Mouse (Mus musculus) limb, embryonic 11.5 days (tissue): ENCODE measurements around the gene Resp18. TPM values are rescaled to one million over a fixed set of nuclear protein-coding genes. Genes with fewer than 3 reads are reported as not detected.

Experiments used
- ATAC-seq: fragments of 200-750 bp; cut with Nextera tagmentation; 2 replicates; pipeline ENCODE4 v1.8.0; 2017; ENCODE audit warnings: low read depth; ENCODE audit not compliant: insufficient number of reproducible peaks, low FRiP score, low TSS enrichment
- DNase-seq: peaks from one replicate; pipeline ENCODE4 v3.0.0-alpha.2; 2015; ENCODE audit warnings: low spot score
- H3K27ac ChIP-seq: fragments of 300-500 bp; sonication (generic); replicated peaks from 2 replicates; pipeline ENCODE4 v1.5.1; 2014; ENCODE audit warnings: low read depth, mild to moderate bottlenecking, low read length
- H3K27me3 ChIP-seq: fragments of 300-500 bp; sonication (generic); 2 replicates; pipeline ENCODE4 v1.6.1; 2014; ENCODE audit warnings: mild to moderate bottlenecking, low read length, mixed read lengths; ENCODE audit not compliant: control insufficient read depth, insufficient read depth
- H3K36me3 ChIP-seq: fragments of 300-500 bp; sonication (generic); 2 replicates; pipeline ENCODE4 v1.6.1; 2014; ENCODE audit warnings: mild to moderate bottlenecking, low read length, moderate library complexity, mixed read lengths; ENCODE audit not compliant: control insufficient read depth, insufficient read depth
- H3K4me1 ChIP-seq: fragments of 300-500 bp; sonication (generic); 2 replicates; pipeline ENCODE4 v1.6.1; 2014; ENCODE audit warnings: low read length, mixed read lengths; ENCODE audit not compliant: control insufficient read depth, insufficient read depth
- H3K4me2 ChIP-seq: fragments of 300-500 bp; sonication (generic); 2 replicates; pipeline ENCODE4 v1.6.1; 2014; ENCODE audit warnings: low read depth, mild to moderate bottlenecking, moderate library complexity; ENCODE audit not compliant: severe bottlenecking
- H3K4me3 ChIP-seq: fragments of 300-500 bp; sonication (generic); 2 replicates; pipeline ENCODE4 v1.5.1; 2014; ENCODE audit warnings: low read depth, low read length
- H3K9ac ChIP-seq: fragments of 300-500 bp; sonication (generic); 2 replicates; pipeline ENCODE4 v1.6.1; 2014; ENCODE audit warnings: mild to moderate bottlenecking, low read length
- H3K9me3 ChIP-seq: fragments of 300-500 bp; sonication (generic); 2 replicates; pipeline ENCODE4 v1.6.1; 2016; ENCODE audit warnings: low read length; ENCODE audit not compliant: control insufficient read depth
- WGBS: fragments of 180-500 bp; shearing (Covaris S2); extraction: QIAGEN DNeasy Blood & Tissue Kit; methylation state at CpG from one replicate; pipeline ENCODE4 v1.1.7; 2014; 5-methylcytosine and 5-hydroxymethylcytosine counted together
- polyA plus RNA-seq: library from polyadenylated mRNA; unstranded; fragments of >200 nt; fragmentation: Nextera tagmentation; extraction: Ambion mirVana; gene quantifications from 2 replicates; pipeline ENCODE4 v1.2.1, GENCODE M21; 2014

The Resp18 gene
- polyA plus RNA-seq, 1 experiment from 2014 or later, result not detected

DNA sequence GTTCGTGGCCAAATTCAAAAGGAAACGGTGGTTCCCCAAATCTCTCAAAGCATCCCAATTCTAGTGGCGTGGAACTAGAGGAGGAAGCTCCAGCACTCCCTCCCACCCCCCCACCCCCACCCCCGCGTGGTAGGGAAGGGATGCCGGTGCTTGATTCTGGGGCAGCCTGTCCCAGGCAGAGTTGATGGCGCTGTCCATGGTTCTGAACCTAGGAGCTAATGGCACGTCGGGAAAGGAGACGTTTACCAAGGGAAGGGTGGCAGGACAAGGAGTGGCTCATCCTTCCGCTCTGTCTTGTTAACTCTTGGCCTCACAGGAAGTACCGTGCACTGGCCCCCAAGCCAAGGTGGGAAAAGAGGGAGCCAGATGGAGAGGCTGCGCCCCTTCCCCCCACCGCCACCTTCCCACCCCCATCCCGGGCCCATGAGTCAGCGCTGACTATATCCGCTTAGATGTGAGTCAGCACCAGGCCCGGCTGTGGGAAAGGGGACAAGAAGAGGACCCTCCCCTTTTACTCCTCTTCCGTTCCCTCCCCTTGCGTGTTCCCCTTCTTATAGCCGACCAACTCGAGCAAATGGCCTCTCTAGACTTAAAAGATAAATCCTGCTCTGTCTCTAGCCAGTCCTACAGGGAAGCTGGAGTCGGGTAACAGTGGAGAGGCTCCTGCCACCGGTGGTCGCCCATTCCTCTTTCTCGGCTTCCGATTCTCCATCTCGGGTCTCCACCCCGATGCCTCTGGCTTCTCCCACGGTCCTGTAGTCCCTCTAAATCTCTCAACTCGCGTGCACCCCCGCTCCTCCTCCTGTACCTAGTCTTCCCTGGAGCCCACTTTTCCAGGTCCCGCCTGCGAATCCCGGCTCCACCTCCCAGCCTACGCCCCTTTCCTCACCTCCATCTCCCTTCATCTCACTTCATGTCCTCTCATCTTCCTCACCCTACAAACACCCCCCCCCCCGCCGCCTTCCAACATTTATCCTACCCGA is 15.0 kb downstream of the Resp18 start:
- Histone ChIP-seq H3K4me2 (no peak overlapping the region), H3K4me3 (no peak overlapping the region), H3K27me3 (peaks cover 31% of the 10 kb centered on the region), H3K9ac (no peak overlapping the region), H3K9me3 (no peaks in the 10 kb centered on the region), H3K27ac (no peak overlapping the region), H3K4me1 (no peaks in the 10 kb centered on the region), H3K36me3 (no peaks in the 10 kb centered on the region)
- no peak for ATAC-seq
- 2% methylated on average over 40 of the region's 40 CpGs for WGBS
- DNase-seq, result peak; percentile 90

DNA sequence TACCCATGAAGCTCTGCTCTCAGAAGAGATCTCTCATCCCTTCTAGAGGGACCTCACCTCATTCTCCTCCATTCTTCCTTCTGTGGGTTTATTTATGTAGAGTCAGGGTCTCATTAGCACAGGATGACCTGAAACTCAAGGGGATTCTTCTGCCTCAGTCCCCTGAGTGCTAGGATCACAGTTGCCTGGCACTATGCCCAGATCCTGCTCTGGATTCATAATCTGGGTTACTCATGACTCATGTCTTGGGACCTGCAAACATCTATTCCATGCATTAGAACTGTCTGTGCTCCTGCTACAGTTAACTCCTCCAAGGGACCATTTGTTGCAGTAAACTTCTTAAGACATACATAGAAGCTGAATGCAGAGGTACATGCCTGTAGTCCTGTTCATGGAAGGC is 16.9 kb downstream of the Resp18 start:
- no peaks in the 10 kb centered on the region for H3K4me1 ChIP-seq
- H3K9me3 ChIP-seq, result no peaks in the 10 kb centered on the region
- H3K27ac ChIP-seq, result no peak overlapping the region
- H3K4me2 ChIP-seq, result no peak overlapping the region
- no peak overlapping the region for H3K4me3 ChIP-seq
- H3K27me3 ChIP-seq, result peaks cover 31% of the 10 kb centered on the region
- no peak overlapping the region for H3K9ac ChIP-seq
- no peaks in the 10 kb centered on the region for H3K36me3 ChIP-seq
- ATAC-seq (no peak), DNase-seq (no peak)

DNA sequence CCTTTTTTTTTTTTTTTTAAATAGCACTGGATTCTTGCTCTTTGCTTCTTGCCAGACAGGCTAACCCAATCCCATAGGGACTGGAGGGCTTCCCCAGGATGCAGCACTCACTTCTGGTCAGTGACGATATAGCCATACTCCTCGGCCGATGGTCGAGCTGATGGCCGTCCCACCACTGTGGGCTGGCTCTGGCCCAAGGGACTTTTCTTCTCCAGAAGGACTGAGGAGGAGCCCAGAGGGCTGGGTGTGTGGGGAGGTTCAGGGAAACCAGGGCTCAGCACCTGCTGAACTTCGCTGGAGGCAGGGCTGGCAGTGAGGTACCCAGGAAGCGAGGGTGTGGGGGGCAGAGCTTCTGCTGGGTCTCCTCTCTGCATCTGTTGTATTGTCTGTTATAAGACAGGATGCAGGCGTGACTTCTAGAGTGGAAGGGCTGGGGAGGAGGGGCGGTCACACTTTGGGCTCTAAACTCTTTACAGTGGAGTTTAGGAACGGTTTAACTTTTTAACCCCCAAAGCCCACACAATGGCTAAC is 22.6 kb downstream of the Resp18 start:
- H3K36me3 ChIP-seq, result no peaks in the 10 kb centered on the region
- no peaks in the 10 kb centered on the region for H3K4me1 ChIP-seq
- H3K4me3 ChIP-seq, result no peak overlapping the region
- WGBS, result 71% methylated on average over 10 of the region's 10 CpGs
- DNase-seq (no peak), ATAC-seq (no peak)
- H3K4me2 ChIP-seq, result no peak overlapping the region
- H3K9ac ChIP-seq, result no peak overlapping the region
- H3K27me3 ChIP-seq, result no peaks in the 10 kb centered on the region
- H3K27ac ChIP-seq, result no peak overlapping the region
- H3K9me3 ChIP-seq, result no peaks in the 10 kb centered on the region

DNA sequence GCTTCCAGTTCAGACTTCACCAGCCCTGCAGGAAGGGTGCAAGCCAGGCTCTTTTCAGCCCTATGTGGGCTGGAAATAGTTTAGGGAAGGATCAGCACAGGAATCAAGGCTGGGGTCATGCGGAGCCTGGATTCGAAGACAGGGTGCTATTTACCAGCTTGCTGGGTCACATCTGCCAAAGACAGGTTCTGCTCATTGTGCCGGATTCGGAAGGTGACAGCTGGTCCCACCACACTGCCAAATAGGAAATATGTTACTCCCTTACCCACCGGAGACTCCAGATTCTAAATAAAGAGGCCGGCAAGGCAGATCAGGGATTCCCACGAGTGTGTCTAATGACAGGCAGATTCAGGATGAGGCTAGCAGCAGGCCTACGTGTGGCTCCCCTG is 23.6 kb downstream of the Resp18 start:
- Histone ChIP-seq H3K36me3 (no peaks in the 10 kb centered on the region), H3K9ac (no peak overlapping the region), H3K9me3 (no peaks in the 10 kb centered on the region), H3K27ac (no peak overlapping the region), H3K27me3 (no peaks in the 10 kb centered on the region), H3K4me2 (no peak overlapping the region), H3K4me3 (no peak overlapping the region), H3K4me1 (no peaks in the 10 kb centered on the region)
- WGBS, result 73% methylated on average over 8 of the region's 8 CpGs
- ATAC-seq (no peak), DNase-seq (no peak)

DNA sequence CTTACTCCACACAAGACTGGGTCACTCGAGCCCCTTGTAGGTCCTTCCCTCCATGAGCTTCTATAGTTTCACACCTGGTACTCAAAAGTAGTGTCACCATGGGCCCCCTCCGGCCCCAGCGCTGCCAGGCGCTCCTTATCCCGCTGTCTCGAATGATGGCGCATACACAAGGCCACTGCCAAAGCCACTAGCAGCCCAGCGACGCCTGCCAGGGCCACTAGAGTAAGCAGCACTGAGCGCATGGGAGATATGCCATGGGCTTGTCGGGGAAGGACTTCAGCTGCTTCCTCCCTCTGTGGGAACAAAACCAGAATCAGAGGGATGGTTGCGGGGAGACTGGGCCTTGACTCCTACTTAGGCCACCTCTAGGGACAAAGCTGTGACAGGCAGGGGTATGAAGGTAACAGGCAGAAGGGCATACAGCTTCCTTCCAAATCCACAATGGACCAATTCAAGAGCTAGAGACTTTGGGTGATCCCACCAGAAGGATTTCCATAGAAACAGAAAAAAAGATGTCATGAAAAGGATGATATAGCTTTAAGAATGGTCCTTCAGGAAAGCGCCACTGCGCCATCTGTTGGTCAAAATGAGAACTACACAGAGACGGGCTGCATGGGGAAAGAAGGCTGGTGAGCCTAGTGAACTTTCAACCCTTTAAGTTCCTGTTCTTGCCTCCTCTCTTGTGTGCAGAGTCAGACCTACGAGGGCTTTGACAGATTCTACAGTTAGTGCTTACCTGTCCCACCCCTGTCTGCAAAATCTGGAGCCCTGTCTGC is 24.2 kb downstream of the Resp18 start:
- peak; percentile 89 for DNase-seq
- Histone ChIP-seq H3K4me2 (no peak overlapping the region), H3K27me3 (no peaks in the 10 kb centered on the region), H3K27ac (no peak overlapping the region), H3K36me3 (no peaks in the 10 kb centered on the region), H3K4me3 (no peak overlapping the region), H3K9me3 (no peaks in the 10 kb centered on the region), H3K4me1 (no peaks in the 10 kb centered on the region), H3K9ac (no peak overlapping the region)
- no peak for ATAC-seq
- WGBS, result 64% methylated on average over 16 of the region's 16 CpGs

DNA sequence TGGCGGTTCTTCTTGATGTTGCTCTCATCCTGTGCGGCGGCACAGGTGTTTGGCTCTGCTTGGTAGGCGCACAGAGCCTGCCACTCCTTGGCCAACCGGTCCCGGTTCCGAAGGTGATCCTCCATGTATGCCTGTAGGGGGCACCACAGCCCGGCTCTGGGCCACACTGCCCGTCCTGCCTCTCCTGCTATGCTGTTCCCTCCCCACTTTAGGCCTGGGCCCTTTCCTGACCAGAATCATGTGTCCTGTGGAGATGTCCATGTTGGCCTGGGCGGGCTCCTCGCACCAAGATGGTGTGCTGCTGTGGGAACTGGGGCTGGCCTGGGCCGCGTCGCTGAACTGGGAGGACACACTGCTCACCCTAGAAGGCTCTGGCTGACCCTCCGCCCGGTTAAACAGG is 25.2 kb downstream of the Resp18 start:
- no peak overlapping the region for H3K4me2 ChIP-seq
- 76% methylated on average over 16 of the region's 16 CpGs for WGBS
- H3K9ac ChIP-seq, result no peak overlapping the region
- no peaks in the 10 kb centered on the region for H3K9me3 ChIP-seq
- DNase-seq (no peak), ATAC-seq (no peak)
- H3K4me1 ChIP-seq, result 0 out of 2 replicates have a peak, but pooled peaks cover 3% of the 10 kb centered on the region
- no peaks in the 10 kb centered on the region for H3K36me3 ChIP-seq
- H3K27me3 ChIP-seq, result no peaks in the 10 kb centered on the region
- H3K27ac ChIP-seq, result no peak overlapping the region
- no peak overlapping the region for H3K4me3 ChIP-seq

DNA sequence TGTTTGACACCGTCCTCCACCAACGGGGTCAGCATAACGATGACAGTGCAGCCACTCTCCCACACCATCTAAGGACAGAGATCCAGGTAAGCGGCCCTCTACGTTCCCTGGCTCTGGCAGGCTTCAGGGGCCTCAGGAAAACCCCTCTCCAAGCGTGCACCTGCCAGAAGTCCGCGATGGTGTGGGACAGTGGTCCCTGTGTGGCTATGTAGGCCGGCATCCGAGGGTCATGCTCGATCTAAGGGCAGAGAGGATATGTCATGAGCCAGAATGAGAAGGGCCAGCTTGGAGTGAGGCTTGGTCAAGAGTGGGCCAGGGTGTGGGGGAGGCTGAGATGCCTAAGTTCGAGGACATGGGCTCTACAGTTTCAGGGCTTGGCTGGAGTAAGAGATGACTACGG is 25.9 kb downstream of the Resp18 start:
- Histone ChIP-seq H3K36me3 (no peaks in the 10 kb centered on the region), H3K4me2 (no peak overlapping the region), H3K27me3 (no peaks in the 10 kb centered on the region), H3K9ac (no peak overlapping the region), H3K4me1 (0 out of 2 replicates have a peak, but pooled peaks cover 3% of the 10 kb centered on the region), H3K27ac (no peak overlapping the region), H3K4me3 (no peak overlapping the region), H3K9me3 (no peaks in the 10 kb centered on the region)
- no peak for DNase-seq
- WGBS, result 69% methylated on average over 13 of the region's 13 CpGs
- ATAC-seq, result no peak
